ENCODE assay signal across 7 mouse cellular contexts in the genomic region with DNA sequence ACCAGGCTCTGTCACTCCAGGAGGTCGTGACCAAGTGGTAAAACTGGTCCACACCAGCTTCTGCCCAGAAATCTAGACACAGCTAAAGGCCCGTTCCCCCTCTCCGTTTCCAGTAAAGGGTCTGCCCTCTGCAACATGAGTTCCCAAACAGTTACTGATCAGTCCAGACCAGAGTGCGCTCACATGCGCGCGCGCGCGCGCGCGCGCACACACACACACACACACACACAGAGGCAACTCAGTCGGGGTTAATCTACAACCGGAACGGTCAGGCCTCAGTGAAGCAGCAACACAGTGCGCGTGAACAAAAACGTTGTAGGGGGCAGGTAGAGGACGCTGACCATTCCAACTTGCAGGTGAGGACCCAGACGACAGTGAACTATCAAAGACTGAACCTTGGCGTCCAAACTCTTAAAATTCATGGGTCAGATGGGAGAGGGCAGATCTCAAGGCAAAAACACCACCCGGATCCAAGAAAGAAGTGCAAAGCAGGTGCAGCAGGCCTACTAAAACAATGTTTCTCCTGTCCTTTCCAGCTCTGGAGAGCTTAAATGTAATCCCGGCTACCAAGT. TPM values are rescaled to one million over a fixed set of nuclear protein-coding genes. Genes with fewer than 3 reads are reported as not detected.
DNase-seq lines count a peak whose midpoint lies in the region; ATAC-seq and TF ChIP-seq lines count a peak whose summit lies in the region.

No protein-coding gene starts in this region.

- no peak for TF ChIP-seq POLR2A in bone marrow macrophage, adult 2 months (IDR thresholded peaks at IDR 0.05; ENCODE audit: borderline replicate concordance, low read depth, low read length)
- no peak for TF ChIP-seq POLR2A in kidney, adult 2 months (IDR thresholded peaks at IDR 0.05; ENCODE audit: low read depth, low read length)

- H3K36me3 ChIP-seq in embryonic facial prominence, embryonic 13.5 days, result no peaks in the 10 kb centered on the region
- H3K36me3 ChIP-seq in kidney, adult 2 months (ENCODE audit: control insufficient read depth, insufficient read depth, low read length), result no peaks in the 10 kb centered on the region
- H3K36me3 ChIP-seq in midbrain, embryonic 14.5 days (ENCODE audit: control insufficient read depth, insufficient read depth, low read length), result no peaks in the 10 kb centered on the region

- H3K27me3 ChIP-seq in embryonic facial prominence, embryonic 13.5 days, result peaks cover 47% of the 10 kb centered on the region
- no peaks in the 10 kb centered on the region for H3K27me3 ChIP-seq in kidney, adult 2 months (replicated peaks; ENCODE audit: control insufficient read depth, insufficient read depth, low read length)
- H3K27me3 ChIP-seq in midbrain, embryonic 14.5 days (ENCODE audit: control insufficient read depth, insufficient read depth, low read length), result peaks cover 12% of the 10 kb centered on the region; the same call in 1 of the 2 replicates

- 2% methylated on average over 25 of the region's 25 CpGs for WGBS in embryonic facial prominence, embryonic 13.5 days
- 5% methylated on average over 25 of the region's 25 CpGs for WGBS in kidney, adult 2 months
- under 1% methylated on average over 25 of the region's 25 CpGs for WGBS in midbrain, embryonic 14.5 days

- peak; percentile 96 for DNase-seq in kidney, adult 2 months
- peak; percentile 23 for DNase-seq in midbrain, embryonic 14.5 days
- no peak for DNase-seq in adrenal gland, adult 18-20 months (ENCODE audit: low spot score in 2 of 2)
- DNase-seq in layer of hippocampus, adult 18-20 months (ENCODE audit: low spot score in 2 of 2), result no peak
- no peak for DNase-seq in thymus, postnatal 14 days

- H3K27ac ChIP-seq in bone marrow macrophage, adult 2 months (ENCODE audit: insufficient read depth, low read depth, low read length), result no peak overlapping the region
- H3K27ac ChIP-seq in embryonic facial prominence, embryonic 13.5 days, result 0 out of 2 replicates have a peak overlapping the region, but pooled peaks have one; percentile 48
- peak overlapping the region; percentile 98 for H3K27ac ChIP-seq in kidney, adult 2 months (ENCODE audit: insufficient read depth, low read depth, low read length)
- H3K27ac ChIP-seq in midbrain, embryonic 14.5 days (replicated peaks; ENCODE audit: low read depth, low read length), result no peak overlapping the region

- H3K4me3 ChIP-seq in bone marrow macrophage, adult 2 months (ENCODE audit: insufficient read depth, low read length), result 0 out of 2 replicates have a peak overlapping the region, but pooled peaks have one; percentile 47
- H3K4me3 ChIP-seq in embryonic facial prominence, embryonic 13.5 days, result peak overlapping the region; percentile 66
- H3K4me3 ChIP-seq in kidney, adult 2 months (ENCODE audit: insufficient read depth, low read depth, low read length), result peak overlapping the region; percentile 93
- H3K4me3 ChIP-seq in midbrain, embryonic 14.5 days (replicated peaks; ENCODE audit: low read depth, low read length), result peak overlapping the region; percentile 55

- H3K9ac ChIP-seq in embryonic facial prominence, embryonic 13.5 days, result peak overlapping the region; percentile 73; the same call in 1 of the 2 replicates
- peak overlapping the region; percentile 63; the same call in 1 of the 2 replicates for H3K9ac ChIP-seq in midbrain, embryonic 14.5 days (replicated peaks; ENCODE audit: low read length)

- peak overlapping the region; percentile 99 for H3K4me2 ChIP-seq in embryonic facial prominence, embryonic 13.5 days
- H3K4me2 ChIP-seq in midbrain, embryonic 14.5 days (ENCODE audit: low read length), result peak overlapping the region; percentile 95

- no peak for ATAC-seq in embryonic facial prominence, embryonic 13.5 days (ENCODE audit: insufficient number of reproducible peaks, insufficient read depth, low FRiP score, low TSS enrichment, low read depth)
- no peak; the same call in 1 of the 2 replicates for ATAC-seq in midbrain, embryonic 14.5 days (ENCODE audit: low FRiP score, low TSS enrichment)

- no peak for TF ChIP-seq CTCF in bone marrow macrophage, adult 2 months (IDR thresholded peaks at IDR 0.05; ENCODE audit: low read depth, low read length)
- no peak for TF ChIP-seq CTCF in kidney, adult 2 months (conservative IDR thresholded peaks at IDR 0.05; ENCODE audit: insufficient read depth, insufficient read length, low read depth, low read length)

- no peaks in the 10 kb centered on the region for H3K4me1 ChIP-seq in bone marrow macrophage, adult 2 months (ENCODE audit: control insufficient read depth, insufficient read depth, low read length)
- H3K4me1 ChIP-seq in embryonic facial prominence, embryonic 13.5 days, result peaks cover 33% of the 10 kb centered on the region
- H3K4me1 ChIP-seq in kidney, adult 2 months (ENCODE audit: control insufficient read depth, insufficient read depth, low read length), result peaks cover 17% of the 10 kb centered on the region; the same call in 1 of the 2 replicates
- peaks cover 13% of the 10 kb centered on the region for H3K4me1 ChIP-seq in midbrain, embryonic 14.5 days (ENCODE audit: control insufficient read depth, insufficient read depth, low read length)

- H3K9me3 ChIP-seq in embryonic facial prominence, embryonic 13.5 days, result no peaks in the 10 kb centered on the region
- H3K9me3 ChIP-seq in midbrain, embryonic 14.5 days (ENCODE audit: control insufficient read depth, low read length), result no peaks in the 10 kb centered on the region

RNA-seq across cellular contexts. Expression of gene Smtnl2, which starts 0.9 kb away (rescaled TPM):
- not detected in 2 replicates for polyA plus RNA-seq in bone marrow macrophage, adult 2 months (2012; ENCODE audit: insufficient read depth, insufficient read length, missing spikeins)
- 25.1 and 26.7 TPM in 2 replicates for polyA plus RNA-seq in embryonic facial prominence, embryonic 13.5 days (2015; fragmentation: Nextera tagmentation; extraction: Ambion mirVana)
- polyA plus RNA-seq in kidney, adult 2 months (2012; rRNA removed), result 20.3 and 22.1 TPM in 2 replicates
- polyA plus RNA-seq in midbrain, embryonic 14.5 days (2014; fragmentation: Nextera tagmentation; extraction: Ambion mirVana), result 2.9 and 4.5 TPM in 2 replicates
- total RNA-seq in adrenal gland, adult 18-20 months (2021), result 1 to 10 TPM; 1.3 to 2.6 TPM
- total RNA-seq in layer of hippocampus, adult 18-20 months (2021), result 1 to 10 TPM; 1.3 to 2.9 TPM

RNA-seq across cellular contexts. Expression of gene Ggt6, which starts 24.7 kb away (rescaled TPM):
- not detected in 2 replicates for polyA plus RNA-seq in bone marrow macrophage, adult 2 months (2012; ENCODE audit: insufficient read depth, insufficient read length, missing spikeins)
- 1.1 and 1.3 TPM in 2 replicates for polyA plus RNA-seq in embryonic facial prominence, embryonic 13.5 days (2015; fragmentation: Nextera tagmentation; extraction: Ambion mirVana)
- 24.3 and 29.3 TPM in 2 replicates for polyA plus RNA-seq in kidney, adult 2 months (2012; rRNA removed)
- polyA plus RNA-seq in midbrain, embryonic 14.5 days (2014; fragmentation: Nextera tagmentation; extraction: Ambion mirVana), result not detected in 2 replicates
- total RNA-seq in adrenal gland, adult 18-20 months (2021), result 1 to 10 TPM in 1 of 2 experiments, under 1 TPM in 1; 0.80 to 3.4 TPM
- under 1 TPM in 1 of 2 experiments, not detected in 1; 0.25 TPM for total RNA-seq in layer of hippocampus, adult 18-20 months (2021)

RNA-seq across cellular contexts. Expression of gene Mybbp1a, which starts 30.5 kb away (rescaled TPM):
- polyA plus RNA-seq in bone marrow macrophage, adult 2 months (2012; ENCODE audit: insufficient read depth, insufficient read length, missing spikeins), result 30.6 and 35.7 TPM in 2 replicates
- 162 and 174 TPM in 2 replicates for polyA plus RNA-seq in embryonic facial prominence, embryonic 13.5 days (2015; fragmentation: Nextera tagmentation; extraction: Ambion mirVana)
- polyA plus RNA-seq in kidney, adult 2 months (2012; rRNA removed), result 27.0 and 28.6 TPM in 2 replicates
- 52.0 and 66.0 TPM in 2 replicates for polyA plus RNA-seq in midbrain, embryonic 14.5 days (2014; fragmentation: Nextera tagmentation; extraction: Ambion mirVana)
- 10 to 100 TPM; 75.1 to 86.3 TPM for total RNA-seq in adrenal gland, adult 18-20 months (2021)
- 10 to 100 TPM; 54.6 to 56.8 TPM for total RNA-seq in layer of hippocampus, adult 18-20 months (2021)

RNA-seq across cellular contexts. Expression of gene Tekt1, which starts 48.4 kb away (rescaled TPM):
- polyA plus RNA-seq in bone marrow macrophage, adult 2 months (2012; ENCODE audit: insufficient read depth, insufficient read length, missing spikeins), result not detected in 2 replicates
- 3.1 and 5.0 TPM in 2 replicates for polyA plus RNA-seq in embryonic facial prominence, embryonic 13.5 days (2015; fragmentation: Nextera tagmentation; extraction: Ambion mirVana)
- 0.13 TPM in 1 of 2 replicates, not detected in the other for polyA plus RNA-seq in kidney, adult 2 months (2012; rRNA removed)
- 6.9 and 9.0 TPM in 2 replicates for polyA plus RNA-seq in midbrain, embryonic 14.5 days (2014; fragmentation: Nextera tagmentation; extraction: Ambion mirVana)
- under 1 TPM; 0.20 to 0.26 TPM for total RNA-seq in adrenal gland, adult 18-20 months (2021)
- 1 to 10 TPM; 1.5 to 3.3 TPM for total RNA-seq in layer of hippocampus, adult 18-20 months (2021)

Comparison
In these comparisons a context has a peak if more than half of its experiments do, and no peak if none do; other contexts are left out.
1. H3K27ac ChIP-seq: peak in embryonic facial prominence, embryonic 13.5 days (single experiment) and kidney, adult 2 months (single experiment); none in bone marrow macrophage, adult 2 months (single experiment) and midbrain, embryonic 14.5 days (single experiment).
2. DNase-seq: peak in kidney, adult 2 months (single experiment) and midbrain, embryonic 14.5 days (single experiment); none in adrenal gland, adult 18-20 months (0 of 2), layer of hippocampus, adult 18-20 months (0 of 2) and thymus, postnatal 14 days (single experiment).
3. RNA of gene Ggt6, which starts 24.7 kb away (polyA plus RNA-seq): 24.3 to 29.3 TPM in kidney, adult 2 months; 1.1 to 1.3 TPM in embryonic facial prominence, embryonic 13.5 days, not detected in bone marrow macrophage, adult 2 months and not detected in midbrain, embryonic 14.5 days; every median in the first group is over 10 times any median in the second.
4. Peak in every context shown above with its lines, with median percentiles within 50 percentile points of each other: H3K4me3 ChIP-seq.